Mouse (Mus musculus): ENCODE data around the gene Ctsl.

DNA sequence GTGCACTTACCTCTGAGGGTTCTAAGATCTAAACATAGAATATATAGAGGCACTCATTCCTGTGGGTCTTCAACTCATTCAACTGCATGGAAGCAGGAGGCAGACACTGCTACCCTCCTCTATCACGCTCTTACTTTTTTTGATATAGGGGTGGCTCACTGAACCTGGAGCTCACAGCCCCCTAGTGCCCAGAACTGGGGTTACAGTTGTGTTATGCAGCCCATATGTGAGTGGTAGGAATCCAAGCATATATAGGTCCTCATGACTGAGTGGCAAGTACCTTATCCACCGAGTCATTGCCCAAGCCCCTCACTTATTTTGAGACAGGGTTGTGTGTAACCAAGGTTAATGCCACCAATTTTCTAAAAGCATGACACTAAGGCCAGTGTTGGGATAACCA is 6.4 kb downstream of the Ctsl start:
- TF ChIP-seq EP300 (IDR thresholded peaks at IDR 0.05; ENCODE audit: low read depth), result no peak
- peak; percentile 66 for TF ChIP-seq CTCF (IDR thresholded peaks at IDR 0.05; ENCODE audit: low read depth)

Data from liver, postnatal 0 days (tissue).